Mouse (Mus musculus): Measurements from ENCODE around the gene Atp1a4.

GRCm38 (mm10) chr1:172295751-172296197, 37.6 kb upstream of the Atp1a4 start:
- TF ChIP-seq CTCF (IDR thresholded peaks at IDR 0.05; ENCODE audit: borderline replicate concordance, extremely low read depth, insufficient read depth, insufficient read length) (no peak), POLR2A (IDR thresholded peaks at IDR 0.05; ENCODE audit: borderline replicate concordance, extremely low read depth, insufficient read depth, insufficient read length, poor library complexity, severe bottlenecking) (no peak)

All from brain, embryonic 14.5 days (tissue).